Mouse (Mus musculus) small intestine, adult 2 months (tissue): ENCODE data around the gene Hcar2.

Experiments
- CTCF ChIP-seq: fragments of 200-500 bp; IDR thresholded peaks from 2 replicates; pipeline ENCODE4 v1.5.1; 2012; ENCODE audit warnings: low read depth, mild to moderate bottlenecking, control low read depth, inconsistent platforms, low read length, moderate library complexity, mixed read lengths; ENCODE audit not compliant: insufficient replicate concordance, insufficient read length; ENCODE audit errors: extremely low read depth
- POLR2A ChIP-seq: fragments of 200-500 bp; IDR thresholded peaks from 2 replicates; pipeline ENCODE4 v1.6.1; 2012; ENCODE audit warnings: low read depth, mild to moderate bottlenecking, control low read depth, inconsistent platforms, low read length, moderate library complexity

GRCm38 (mm10) chr5:123851398-123851797, 13.9 kb downstream of the Hcar2 start:
- TF ChIP-seq CTCF (no peak), POLR2A (no peak)
